Mouse (Mus musculus) Patski (cell line): ENCODE measurements around the gene Dnah14. TPM values are rescaled to one million over a fixed set of nuclear protein-coding genes. Genes with fewer than 3 reads are reported as not detected.

Source experiments
- ATAC-seq: fragments of 100-300 bp; one replicate; pipeline ENCODE4 v1.8.0; 2021
- CTCF ChIA-PET: fragments of 350-600 bp; sonication (Branson Sonifier 250); formaldehyde crosslinking; loops from one replicate; lab custom pipeline; 2022; ENCODE audit warnings: inconsistent platforms; lab: Charles Lee
- POLR2A ChIA-PET: fragments of 350-600 bp; sonication (Branson Sonifier 250); formaldehyde crosslinking; loops from one replicate; lab custom pipeline; 2022; ENCODE audit warnings: antibody characterized with exemption, inconsistent platforms; lab: Charles Lee
- DNase-seq: peaks from one replicate; pipeline ENCODE4 v3.0.0-alpha.2; 2011; ENCODE audit warnings: low read depth, low spot score
- H3K27me3 ChIP-seq: fragments of 371-371 bp; one replicate; pipeline ENCODE4 v1.5.1; 2021
- CTCF ChIP-seq: fragments of 100-300 bp; IDR thresholded peaks from one replicate; pipeline ENCODE4 v1.5.1; 2021
- in situ Hi-C: fragments of 300-500 bp; cut with MboI; formaldehyde crosslinking; loops from 3 replicates; pipeline ENCODE4 v1.11.1; 2018; ENCODE audit warnings: low pct_unique_long_range_greater_than_20kb, mixed read lengths
- polyA plus RNA-seq: library from polyadenylated mRNA; unstranded; gene quantifications from one replicate; pipeline ENCODE4 v1.2.3, GENCODE M21; 2021

The Dnah14 gene
- polyA plus RNA-seq, 1 experiment from 2014 or later = 0.40 TPM

DNA sequence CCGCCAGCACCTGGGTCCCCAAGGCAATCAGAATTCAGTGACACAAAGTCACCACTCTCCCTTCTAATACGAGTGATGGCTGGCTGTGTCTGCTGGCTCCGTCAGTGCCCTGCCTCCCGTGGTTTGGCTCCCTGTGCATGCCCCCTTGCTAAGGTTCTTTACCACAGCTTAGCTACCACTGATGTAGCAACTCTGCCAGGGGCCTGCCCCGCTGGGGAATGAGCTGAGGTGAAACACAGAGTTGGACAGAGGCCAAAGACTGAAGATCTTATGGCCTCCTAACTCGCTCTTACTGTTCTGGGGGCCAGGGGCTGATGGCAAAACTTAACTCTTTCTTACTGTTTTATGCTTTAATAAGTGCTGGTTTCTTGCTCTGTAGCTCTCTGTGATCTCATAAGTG lies 213.6 kb downstream of the Dnah14 start:
- ATAC-seq (no peak), DNase-seq (peak; percentile 28)
- no peak for TF ChIP-seq CTCF

DNA sequence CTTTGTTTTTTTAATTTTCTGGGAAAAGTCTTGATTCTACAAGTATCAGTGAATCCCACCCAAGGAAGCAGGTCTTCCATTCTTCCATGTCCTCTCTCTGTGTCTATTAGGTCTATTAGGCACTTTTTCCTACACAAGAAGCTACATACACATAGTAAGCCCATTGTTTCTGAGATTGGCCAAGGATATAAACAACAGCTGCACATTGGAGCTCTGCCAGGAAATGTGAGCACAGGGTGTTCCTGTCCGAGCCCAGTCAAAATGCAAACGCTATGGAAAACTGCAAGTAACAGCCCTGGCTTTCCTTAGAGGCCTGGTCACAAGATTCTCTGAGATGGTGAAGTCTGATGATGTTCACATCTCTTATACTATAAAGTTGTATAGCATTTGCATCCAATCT lies 217.2 kb downstream of the Dnah14 start:
- ATAC-seq (no peak), DNase-seq (no peak)
- TF ChIP-seq CTCF = no peak
- peaks cover 1% of the 10 kb centered on the region for H3K27me3 ChIP-seq
- in situ Hi-C loops = no loop called here
- CTCF ChIA-PET = no interaction called here
- POLR2A ChIA-PET = no interaction called here

More for the DNA sequence above, 213.6 kb downstream of the Dnah14 start:
- in situ Hi-C loops = no loop called here
- CTCF ChIA-PET = no interaction called here
- H3K27me3 ChIP-seq = peaks cover 4% of the 10 kb centered on the region
- POLR2A ChIA-PET = no interaction called here

DNA sequence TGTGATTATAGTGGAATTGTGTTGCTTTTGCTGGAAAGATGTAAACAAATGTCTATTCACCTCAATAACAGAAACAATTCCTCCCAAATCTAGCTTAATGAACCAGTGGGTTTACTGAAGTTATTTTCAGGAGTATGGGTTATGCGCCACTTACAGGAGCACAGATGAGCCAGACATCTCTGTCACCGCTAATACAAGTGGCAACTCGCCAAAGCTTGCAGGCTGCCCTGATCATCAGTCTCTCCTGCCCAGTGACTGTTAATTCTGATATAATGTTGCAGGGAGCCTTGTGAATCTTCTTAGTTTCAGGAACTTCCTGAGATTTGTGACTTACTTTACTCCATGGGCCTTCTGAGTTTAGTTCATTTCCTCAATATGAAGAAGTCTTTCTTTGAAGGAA lies 223.6 kb downstream of the Dnah14 start:
- no peak for ATAC-seq
- H3K27me3 ChIP-seq = peaks cover 9% of the 10 kb centered on the region
- in situ Hi-C loops = no loop called here
- ChIA-PET POLR2A (no interaction called here), CTCF (no interaction called here)
- no peak for DNase-seq
- no peak for TF ChIP-seq CTCF

GRCm38 (mm10) chr1:181800667-181801066 lies 224.3 kb downstream of the Dnah14 start:
- DNase-seq = no peak
- no peak for TF ChIP-seq CTCF
- in situ Hi-C loops = no loop called here
- H3K27me3 ChIP-seq = peaks cover 9% of the 10 kb centered on the region
- CTCF ChIA-PET = no interaction called here
- POLR2A ChIA-PET = no interaction called here
- ATAC-seq = no peak

- DNase-seq = no peak
- no peak for ATAC-seq
- no peak for TF ChIP-seq CTCF
- H3K27me3 ChIP-seq = no peaks in the 10 kb centered on the region
- in situ Hi-C loops = no loop called here
- ChIA-PET CTCF (no interaction called here), POLR2A (no interaction called here)
Measured at GRCm38 (mm10) chr1:181811481-181812223, 235.3 kb downstream of the Dnah14 start.

- ChIA-PET CTCF (interaction anchor here (1.2 kb wide), 1 partner anchor 98 kb away, joined by 4 read pairs; no protein-coding TSS in a partner anchor), POLR2A (interaction anchor here (0.7 to 0.8 kb wide), 3 partner anchors 16 to 54 kb away, joined by 3 read pairs; partner anchors contain the start of gene Lbr)
- ATAC-seq (no peak), DNase-seq (no peak)
- TF ChIP-seq CTCF = no peak
- in situ Hi-C loops = no loop called here
- H3K27me3 ChIP-seq = no peaks in the 10 kb centered on the region
Measured at GRCm38 (mm10) chr1:181826716-181827115, 250.4 kb downstream of the Dnah14 start.

DNA sequence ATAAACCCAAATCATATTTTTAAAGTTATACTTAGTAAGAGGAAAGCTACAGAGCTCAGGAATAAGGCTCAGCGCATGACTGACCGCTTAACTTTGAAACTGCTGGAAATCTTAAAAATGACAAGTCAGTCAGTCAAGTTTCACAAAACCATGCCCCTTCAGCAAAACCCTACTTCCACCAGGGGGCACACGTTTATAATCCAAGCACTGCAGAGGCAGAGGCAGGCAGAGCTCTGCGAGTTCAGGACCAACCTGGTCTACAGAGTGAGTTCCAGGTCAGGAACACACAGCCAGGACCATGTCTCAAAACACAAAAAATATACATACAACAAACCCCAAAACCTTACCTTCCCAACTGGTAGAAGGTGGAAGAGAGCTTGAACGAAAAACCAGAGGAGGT lies 252.0 kb downstream of the Dnah14 start:
- DNase-seq (no peak), ATAC-seq (no peak)
- no peaks in the 10 kb centered on the region for H3K27me3 ChIP-seq
- POLR2A ChIA-PET = interaction anchor here (0.6 to 1.2 kb wide), 3 partner anchors 10 to 312 kb away, joined by 4 read pairs; no protein-coding TSS in a partner anchor
- peak; percentile 39 for TF ChIP-seq CTCF
- CTCF ChIA-PET = interaction anchor here (1.2 to 2.4 kb wide), 4 partner anchors 13 to 291 kb away, joined by 3 to 7 read pairs (median 5); no protein-coding TSS in a partner anchor
- in situ Hi-C loops = no loop called here

DNA sequence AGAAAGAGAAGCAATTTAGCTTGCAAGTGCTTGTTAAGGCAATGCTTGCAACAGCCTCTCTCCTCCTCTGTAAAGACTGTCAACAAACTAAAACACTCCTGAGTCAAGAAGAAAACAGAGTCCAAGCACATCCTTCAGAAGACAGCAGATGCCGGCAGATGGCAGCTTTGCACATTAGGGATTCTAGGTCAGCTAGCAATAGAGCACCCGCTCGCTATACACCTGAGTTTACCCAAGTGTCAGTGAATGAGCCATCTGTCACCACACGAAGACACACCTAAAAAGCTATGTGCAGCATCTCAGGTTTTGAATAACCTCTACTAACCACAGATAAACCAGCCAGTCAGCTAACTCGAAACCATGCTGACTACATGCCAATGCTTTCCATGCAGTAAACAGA lies 256.4 kb downstream of the Dnah14 start:
- TF ChIP-seq CTCF = no peak
- DNase-seq (no peak), ATAC-seq (no peak)
- no peaks in the 10 kb centered on the region for H3K27me3 ChIP-seq
- POLR2A ChIA-PET = no interaction called here
- CTCF ChIA-PET = interaction anchor here (0.7 to 2.3 kb wide), 2 partner anchors 11 to 49 kb away, joined by 3 to 7 read pairs; partner anchors contain the start of gene Lbr
- in situ Hi-C loops = loop anchor here (5.0 kb wide), 1 partner anchor 50 kb away; no protein-coding TSS in a partner anchor

- H3K27me3 ChIP-seq = no peaks in the 10 kb centered on the region
- ATAC-seq (no peak), DNase-seq (no peak)
- in situ Hi-C loops = loop anchor here (5.0 kb wide), 1 partner anchor 49 kb away; no protein-coding TSS in a partner anchor
- TF ChIP-seq CTCF = no peak
- ChIA-PET POLR2A (interaction anchor here (0.6 kb wide), 1 partner anchor 542 kb away, joined by 4 read pairs; no protein-coding TSS in a partner anchor), CTCF (interaction anchor here (2.3 kb wide), 1 partner anchor 48 kb away, joined by 7 read pairs; no protein-coding TSS in a partner anchor)
Measured at GRCm38 (mm10) chr1:181833143-181833542, 256.8 kb downstream of the Dnah14 start.

GRCm38 (mm10) chr1:181838111-181838510 lies 261.8 kb downstream of the Dnah14 start:
- no peak for TF ChIP-seq CTCF
- H3K27me3 ChIP-seq = no peaks in the 10 kb centered on the region
- in situ Hi-C loops = no loop called here
- DNase-seq (no peak), ATAC-seq (no peak)
- ChIA-PET CTCF (interaction anchor here (0.9 to 1.8 kb wide), 4 partner anchors 9 to 274 kb away, joined by 3 to 6 read pairs (median 3); no protein-coding TSS in a partner anchor), POLR2A (no interaction called here)
